Mouse (Mus musculus) gastrocnemius, adult 2 months (tissue): ENCODE measurements at regions not wholly inside any gene's neighbourhood (a gene's known extent, or its start where the extent isn't known, plus 50 kb on each side); places are given as distances from the start of the nearest gene placed in this dataset.

Experiments
- DNase-seq: peaks from one replicate; pipeline ENCODE4 v3.0.0; 2022
- H3K27ac ChIP-seq: fragments of 200-600 bp; 2 replicates; pipeline ENCODE4 v1.8.1; 2022; ENCODE audit warnings: mild to moderate bottlenecking
- H3K4me3 ChIP-seq: fragments of 200-600 bp; 2 replicates; pipeline ENCODE4 v1.8.1; 2022; ENCODE audit warnings: mild to moderate bottlenecking, moderate library complexity
- CTCF ChIP-seq: fragments of 200-600 bp; IDR thresholded peaks from 2 replicates; pipeline ENCODE4 v1.8.1; 2022; ENCODE audit warnings: antibody characterized with exemption, mild to moderate bottlenecking, moderate library complexity
- intact Hi-C: fragments of 180-260 bp; cut with DNase I; formaldehyde crosslinking; loops from one replicate; pipeline ENCODE4 v1.15.1; 2025

DNA sequence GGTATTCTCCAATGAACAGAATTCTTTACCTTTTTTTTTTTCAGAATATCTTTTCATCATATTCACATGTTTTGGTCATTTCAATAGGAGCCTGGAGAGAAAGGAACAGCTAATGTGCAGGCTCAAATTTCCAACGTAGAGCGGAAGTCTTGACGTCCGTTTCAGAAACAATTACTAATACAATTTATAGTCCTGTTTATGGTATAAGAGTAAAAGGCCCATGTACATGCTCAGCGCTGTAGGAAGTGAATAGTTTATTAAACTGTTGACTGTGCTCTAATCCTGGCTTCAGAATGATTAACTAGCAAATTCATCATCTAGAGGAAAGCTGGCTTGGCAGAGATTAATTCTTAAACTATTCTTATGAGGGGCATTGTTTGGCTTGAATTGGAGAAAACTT is 142.1 kb downstream of the Pik3r1 start:
- no peak overlapping the region for H3K4me3 ChIP-seq
- no peak for TF ChIP-seq CTCF
- intact Hi-C loops = no loop called here
- no peak for DNase-seq
- no peak overlapping the region for H3K27ac ChIP-seq

DNA sequence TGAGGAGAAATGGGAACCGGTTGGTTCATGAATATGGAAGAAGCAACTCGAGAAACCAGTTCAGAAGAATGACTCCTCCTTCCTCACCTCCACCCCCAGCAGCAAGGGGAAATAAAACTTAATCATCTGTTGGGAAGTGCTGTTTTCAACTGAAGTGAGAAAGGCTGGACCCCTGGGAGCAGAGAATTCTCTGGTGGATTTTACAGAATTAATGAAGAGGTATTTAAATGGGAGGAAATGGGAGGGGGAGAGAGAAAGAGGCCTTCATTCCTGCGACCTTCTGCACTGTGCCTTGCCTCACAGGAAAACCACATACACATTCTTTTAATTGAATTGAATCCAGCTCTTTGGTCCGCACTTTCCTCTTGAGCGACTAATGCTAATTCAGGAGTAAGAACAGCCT is 143.8 kb downstream of the Pik3r1 start:
- no peak for DNase-seq
- no peak overlapping the region for H3K27ac ChIP-seq
- TF ChIP-seq CTCF = no peak
- no peak overlapping the region for H3K4me3 ChIP-seq
- intact Hi-C loops = no loop called here

DNA sequence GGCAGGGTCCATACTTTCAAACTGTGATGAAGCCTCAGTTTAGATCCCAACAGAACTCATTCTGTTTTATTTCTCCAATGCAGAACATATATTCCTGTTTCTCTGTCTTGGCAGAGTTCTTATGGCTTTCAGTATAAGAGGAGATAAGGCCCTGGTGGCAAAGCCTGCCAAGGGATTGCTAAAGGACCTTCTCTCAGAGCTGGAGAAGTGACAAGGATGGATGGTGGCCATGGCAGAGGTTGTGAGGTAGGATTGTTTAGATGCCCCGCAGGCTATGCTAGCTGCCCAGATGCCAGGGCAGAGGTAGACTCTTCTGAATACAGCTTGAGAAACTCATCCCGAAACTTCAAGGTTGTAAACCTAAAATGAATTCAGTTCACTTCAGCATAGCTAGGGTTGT is 145.4 kb downstream of the Pik3r1 start:
- H3K27ac ChIP-seq = no peak overlapping the region
- H3K4me3 ChIP-seq = no peak overlapping the region
- intact Hi-C loops = no loop called here
- no peak for TF ChIP-seq CTCF
- no peak for DNase-seq

DNA sequence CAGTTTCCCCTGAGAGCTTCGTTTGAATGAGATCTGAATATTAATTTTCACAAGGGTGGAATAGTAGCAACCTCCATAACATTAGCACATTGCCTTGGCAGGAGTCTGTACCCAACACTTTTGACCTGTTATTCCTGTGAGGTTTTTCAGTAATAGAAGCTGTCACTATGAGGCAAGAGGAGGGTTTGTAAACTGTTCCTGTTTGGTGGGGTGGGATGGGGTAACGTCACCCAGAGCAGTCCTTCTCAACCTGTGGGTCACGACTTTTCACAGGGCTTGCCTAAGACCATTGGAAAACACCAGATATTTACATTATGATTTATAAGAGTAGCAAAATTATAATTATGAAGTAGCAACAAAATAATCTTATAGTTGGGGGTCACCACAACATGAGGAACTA is 147.4 kb downstream of the Pik3r1 start:
- intact Hi-C loops = no loop called here
- DNase-seq = no peak
- TF ChIP-seq CTCF = no peak
- Histone ChIP-seq H3K27ac (no peak overlapping the region), H3K4me3 (no peak overlapping the region)

DNA sequence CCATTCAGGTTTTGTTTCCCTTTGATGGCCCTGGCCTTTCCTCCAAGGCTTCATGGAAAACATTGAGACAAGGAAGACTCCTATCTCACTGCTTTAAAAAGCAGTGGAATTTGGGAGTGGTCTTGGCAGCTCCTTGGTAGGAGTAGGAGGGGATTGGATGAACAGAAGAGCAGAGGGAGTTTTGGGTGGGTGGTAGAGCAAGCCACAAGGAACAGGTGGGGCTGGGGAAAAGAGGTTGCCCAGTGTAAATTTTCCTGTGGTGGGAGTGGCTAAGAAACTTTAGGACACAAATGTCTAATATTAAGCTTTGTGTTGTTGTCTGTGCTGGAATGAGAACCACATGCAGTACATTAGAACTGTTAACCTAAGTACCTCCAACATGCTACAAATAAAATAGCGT is 148.9 kb downstream of the Pik3r1 start:
- Histone ChIP-seq H3K4me3 (no peak overlapping the region), H3K27ac (no peak overlapping the region)
- TF ChIP-seq CTCF = no peak
- no peak for DNase-seq
- intact Hi-C loops = no loop called here

DNA sequence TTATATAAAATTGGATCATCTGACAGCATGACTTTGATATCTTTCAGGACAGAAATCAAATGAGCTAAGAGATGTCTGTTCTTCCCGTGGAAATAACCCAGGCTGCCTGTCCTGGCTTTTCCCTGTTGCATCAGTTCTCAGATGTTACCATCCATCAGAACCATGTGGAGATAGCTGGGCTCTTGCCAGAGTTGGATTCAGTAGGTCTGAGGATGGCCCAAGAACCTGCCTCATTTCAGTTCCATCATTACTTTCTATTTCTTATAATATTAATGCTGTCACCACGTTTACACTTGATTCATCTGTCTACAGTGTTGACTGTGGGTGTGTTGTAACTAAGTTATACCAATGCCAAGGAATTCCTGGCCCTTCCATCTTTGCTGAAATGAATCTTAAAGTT is 155.2 kb downstream of the Pik3r1 start:
- H3K4me3 ChIP-seq = no peak overlapping the region
- DNase-seq = peak; percentile 23
- no peak for TF ChIP-seq CTCF
- intact Hi-C loops = loop anchor here (5.0 kb wide), 1 partner anchor 100 kb away; no protein-coding TSS in a partner anchor
- H3K27ac ChIP-seq = no peak overlapping the region

DNA sequence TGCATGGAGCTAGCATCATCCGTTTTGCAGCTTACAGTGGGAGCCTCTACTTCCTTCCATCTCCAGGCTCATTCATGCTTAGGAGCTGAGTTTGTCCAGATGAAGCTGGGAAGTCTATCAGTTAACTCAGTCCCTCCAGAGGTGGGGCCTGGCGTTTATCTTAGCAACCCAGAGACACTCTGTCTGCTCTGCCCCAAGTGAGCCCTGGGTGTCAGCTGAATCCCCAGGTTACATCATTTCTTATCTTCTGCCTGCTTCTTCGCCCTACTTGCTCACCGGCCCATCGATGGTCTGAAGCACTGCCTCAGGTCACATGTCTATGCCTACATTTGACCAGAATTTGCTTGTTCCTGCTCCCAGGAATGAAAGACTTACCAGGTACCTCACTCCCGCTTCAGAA is 156.3 kb downstream of the Pik3r1 start:
- no peak for DNase-seq
- intact Hi-C loops = loop anchor here (5.0 kb wide), 1 partner anchor 99 kb away; no protein-coding TSS in a partner anchor

DNA sequence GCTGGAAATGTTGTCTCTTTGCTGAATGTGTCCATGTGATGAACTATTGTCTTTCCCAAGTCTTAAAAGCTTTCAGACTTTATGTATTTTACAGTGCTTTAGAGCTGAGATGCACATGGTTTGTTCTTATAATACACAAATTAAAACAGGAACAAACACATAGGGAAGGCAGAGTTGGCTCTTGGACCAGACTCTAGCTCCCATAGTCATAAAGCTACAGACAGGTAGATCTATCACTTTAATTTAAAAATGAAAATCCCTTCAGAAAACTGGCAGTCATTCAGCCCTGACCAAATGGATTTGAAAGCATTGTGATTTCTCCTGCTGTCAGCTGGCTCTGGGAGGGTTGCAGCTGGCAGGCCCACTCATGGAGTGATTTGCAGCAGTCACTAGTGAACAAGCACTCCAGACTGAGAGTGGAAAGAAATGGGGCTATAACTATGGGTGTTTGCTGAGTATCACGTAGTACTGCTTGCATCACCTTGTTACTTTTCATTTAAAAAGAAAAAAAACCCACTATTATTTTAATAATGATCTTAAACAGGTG is 161.8 kb downstream of the Pik3r1 start:
- Histone ChIP-seq H3K4me3 (no peak overlapping the region), H3K27ac (no peak overlapping the region)
- no peak for TF ChIP-seq CTCF
- intact Hi-C loops = no loop called here
- DNase-seq = no peak

More for the DNA sequence above, 156.3 kb downstream of the Pik3r1 start:
- TF ChIP-seq CTCF = no peak
- H3K4me3 ChIP-seq = no peak overlapping the region
- no peak overlapping the region for H3K27ac ChIP-seq

DNA sequence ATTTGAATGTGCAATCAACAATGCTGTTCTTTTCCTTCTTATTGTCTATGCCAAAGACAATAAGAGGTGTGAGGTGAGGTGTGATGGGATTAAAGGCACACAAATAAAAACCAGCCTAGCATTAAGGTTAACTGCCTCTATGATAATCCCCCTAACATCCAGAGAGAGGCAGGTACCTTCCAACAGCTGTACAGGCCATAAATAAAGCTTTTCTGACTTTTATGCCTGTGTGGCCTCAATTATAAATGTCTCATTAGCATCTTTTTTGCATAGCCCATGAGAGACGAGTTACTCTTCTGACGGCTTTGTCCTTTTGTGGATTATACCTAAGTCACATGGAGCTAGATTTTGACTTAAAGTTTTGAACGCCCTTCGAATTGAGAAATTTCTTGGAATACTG is 162.3 kb downstream of the Pik3r1 start:
- Histone ChIP-seq H3K4me3 (no peak overlapping the region), H3K27ac (no peak overlapping the region)
- intact Hi-C loops = no loop called here
- no peak for DNase-seq
- no peak for TF ChIP-seq CTCF

DNA sequence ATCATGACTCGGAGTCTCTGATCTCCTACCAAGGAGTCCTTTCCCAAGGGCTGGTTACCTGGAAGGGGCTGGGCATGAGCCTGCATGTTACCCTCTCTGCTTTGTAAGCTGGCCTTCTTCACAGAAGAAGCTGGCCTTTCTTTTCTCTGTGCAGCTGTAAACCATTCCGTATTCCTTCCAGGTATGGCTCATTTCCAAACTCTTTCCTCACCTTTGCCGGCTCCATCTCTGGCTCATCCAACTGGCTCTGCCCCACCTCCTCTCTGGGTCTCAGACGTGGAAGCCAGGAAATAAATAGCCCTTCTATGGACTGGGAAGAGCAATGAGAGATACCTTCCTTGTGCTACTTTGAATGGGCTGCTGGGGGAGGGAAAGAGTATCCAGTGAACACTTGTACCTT is 163.0 kb downstream of the Pik3r1 start:
- Histone ChIP-seq H3K27ac (no peak overlapping the region), H3K4me3 (no peak overlapping the region)
- DNase-seq = no peak
- intact Hi-C loops = no loop called here
- TF ChIP-seq CTCF = no peak

DNA sequence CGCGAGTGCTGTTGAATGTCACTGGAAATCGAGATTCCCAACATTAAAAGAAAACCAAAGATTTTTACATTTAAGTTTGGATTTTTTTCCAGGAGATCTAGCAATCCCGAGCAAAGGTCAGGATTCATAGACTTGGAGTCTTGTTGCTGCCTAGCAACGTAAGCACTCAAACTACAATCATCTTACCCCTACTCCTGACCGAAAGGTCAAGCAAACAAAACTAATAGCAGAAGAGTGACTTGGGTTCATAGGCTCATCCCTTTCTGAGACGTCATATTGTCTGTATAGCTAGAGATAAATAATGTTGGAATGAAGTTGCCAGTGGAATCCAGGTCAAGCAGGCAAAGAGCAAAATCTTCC is 169.9 kb downstream of the Pik3r1 start:
- no peak for TF ChIP-seq CTCF
- Histone ChIP-seq H3K4me3 (no peak overlapping the region), H3K27ac (no peak overlapping the region)
- DNase-seq = no peak
- intact Hi-C loops = no loop called here

DNA sequence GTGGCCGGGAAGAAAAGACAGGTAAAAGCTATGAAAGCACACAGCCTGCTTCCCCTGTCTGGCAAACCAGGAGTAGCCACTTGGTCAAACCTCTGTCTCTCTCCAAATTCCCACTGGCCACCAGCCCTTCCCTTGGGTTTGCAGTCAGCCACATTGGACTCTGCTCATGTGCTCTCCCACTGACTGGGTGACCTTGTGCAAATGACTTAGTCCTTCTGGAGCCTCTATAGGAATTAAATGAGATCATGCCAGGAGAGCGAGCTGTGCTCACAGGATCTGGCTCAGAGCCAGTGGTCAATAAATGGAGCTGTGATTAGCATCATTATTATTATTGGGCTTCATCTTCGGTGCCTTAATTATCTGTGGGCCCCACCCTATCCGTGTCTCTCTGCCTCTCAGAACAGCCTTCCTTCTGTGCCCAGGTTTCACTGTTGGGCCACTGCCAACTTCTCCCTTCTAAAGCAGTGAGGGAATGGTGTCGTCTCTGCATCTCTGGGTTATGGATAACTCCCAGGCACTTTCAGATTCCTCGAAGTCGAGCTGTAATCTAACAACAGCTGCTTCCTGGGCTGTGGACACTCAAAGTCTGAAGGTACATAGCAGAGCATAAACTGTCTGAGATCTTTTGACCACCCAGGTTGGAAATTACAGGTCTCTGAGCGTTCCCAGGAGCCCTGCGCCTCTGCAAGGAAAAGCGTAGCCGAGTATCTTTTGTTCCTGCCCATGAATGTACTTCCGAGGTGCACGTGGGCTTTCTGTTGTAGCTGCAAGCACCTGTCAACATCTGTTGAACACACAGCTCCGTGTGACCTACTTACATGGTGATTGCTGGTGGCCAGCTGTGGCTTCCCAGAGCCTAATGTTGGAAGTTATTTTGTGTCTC is 170.5 kb downstream of the Pik3r1 start:
- Histone ChIP-seq H3K4me3 (no peak overlapping the region), H3K27ac (no peak overlapping the region)
- DNase-seq = no peak
- no peak for TF ChIP-seq CTCF
- intact Hi-C loops = no loop called here

DNA sequence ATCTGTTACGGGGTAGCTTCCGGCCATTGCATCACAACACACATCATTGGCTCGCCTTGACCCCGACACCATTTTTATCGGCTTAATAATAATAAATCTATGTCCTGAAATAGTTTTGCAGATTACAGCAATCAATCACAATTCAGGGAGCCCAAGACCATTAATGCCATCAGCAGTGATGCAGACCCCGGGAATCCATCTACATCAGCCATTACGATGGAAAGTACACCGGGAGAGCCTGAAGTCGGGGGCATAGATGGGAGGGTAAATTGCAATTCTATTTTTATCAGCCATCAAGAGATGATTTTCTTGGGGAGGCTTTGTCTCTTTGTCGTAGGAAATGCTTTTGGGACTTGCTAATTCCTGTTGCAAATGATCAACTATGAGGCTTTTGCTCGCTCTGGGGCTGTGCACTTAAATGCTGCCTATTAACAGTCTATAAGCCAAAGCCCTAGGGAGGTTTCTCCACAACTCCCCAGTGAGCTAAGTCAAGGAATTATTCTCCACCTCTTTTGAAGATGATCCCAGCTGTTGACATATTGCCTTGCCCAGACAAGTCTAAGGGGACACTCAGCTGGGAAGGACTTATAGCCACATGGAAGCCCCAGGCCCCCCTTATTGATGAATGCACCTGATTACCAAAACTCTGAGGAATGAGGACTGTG is 173.4 kb downstream of the Pik3r1 start:
- no peak for TF ChIP-seq CTCF
- Histone ChIP-seq H3K27ac (no peak overlapping the region), H3K4me3 (no peak overlapping the region)
- intact Hi-C loops = no loop called here
- no peak for DNase-seq
